Mouse (Mus musculus) neutrophil, adult 5-6 weeks (primary cell): ENCODE results near the gene Gnat1. TPM values are rescaled to one million over a fixed set of nuclear protein-coding genes. Genes with fewer than 3 reads are reported as not detected.
A peak's percentile ranks its signal among the peaks of the same experiment; 100 is the strongest.

Experiments used
- ATAC-seq: fragments of 151-379, 151-347 bp; 2 replicates; pipeline ENCODE4 v1.8.0; 2017; ENCODE audit warnings: mild to moderate bottlenecking, moderate TSS enrichment; ENCODE audit not compliant: insufficient number of reproducible peaks, poor library complexity, low FRiP score, severe bottlenecking; ENCODE audit errors: extremely low read depth
- total RNA-seq: library from RNA; stranded (forward); fragments of 200-1000 nt; gene quantifications from 2 replicates; pipeline ENCODE4 v1.2.3, GENCODE M21; 2017

Gnat1 gene
- total RNA-seq, 1 experiment from 2014 or later, result not detected

GRCm38 (mm10) chr9:107654585-107654984 lies 24.9 kb downstream of the Gnat1 start:
- no peak for ATAC-seq

- ATAC-seq, result no peak
Measured at GRCm38 (mm10) chr9:107653474-107653873, 26.0 kb downstream of the Gnat1 start.

- ATAC-seq, result no peak
Measured at GRCm38 (mm10) chr9:107650708-107651481, 28.6 kb downstream of the Gnat1 start.

GRCm38 (mm10) chr9:107650225-107650624 lies 29.3 kb downstream of the Gnat1 start:
- no peak for ATAC-seq

GRCm38 (mm10) chr9:107648767-107649166 lies 30.7 kb downstream of the Gnat1 start:
- ATAC-seq, result no peak

- no peak for ATAC-seq
Measured at GRCm38 (mm10) chr9:107646975-107647374, 32.5 kb downstream of the Gnat1 start.

- ATAC-seq, result peak; percentile 57; the same call in 1 of the 2 replicates
Measured at GRCm38 (mm10) chr9:107645577-107645976, 33.9 kb downstream of the Gnat1 start.

- no peak for ATAC-seq
Measured at GRCm38 (mm10) chr9:107645153-107645510, 34.4 kb downstream of the Gnat1 start.

- peak; percentile 64 for ATAC-seq
Measured at GRCm38 (mm10) chr9:107644495-107645152, 34.9 kb downstream of the Gnat1 start.

GRCm38 (mm10) chr9:107643544-107644214 lies 35.8 kb downstream of the Gnat1 start:
- ATAC-seq, result no peak

GRCm38 (mm10) chr9:107641666-107642065 lies 37.8 kb downstream of the Gnat1 start:
- no peak for ATAC-seq

GRCm38 (mm10) chr9:107640257-107640772 lies 39.2 kb downstream of the Gnat1 start:
- peak; percentile 67 for ATAC-seq

- ATAC-seq, result no peak
Measured at GRCm38 (mm10) chr9:107637070-107637469, 42.4 kb downstream of the Gnat1 start.

- ATAC-seq, result peak; percentile 89
Measured at GRCm38 (mm10) chr9:107635279-107636028, 44.1 kb downstream of the Gnat1 start, which contains the start of gene Gnai2. TSS of gene Gnai2 (minus strand) at chr9:107635367.

- 0 out of 2 replicates have a peak, but pooled peaks have one; percentile 0 for ATAC-seq
Measured at GRCm38 (mm10) chr9:107634406-107635278, 44.9 kb downstream of the Gnat1 start.

GRCm38 (mm10) chr9:107633661-107634405 lies 45.7 kb downstream of the Gnat1 start:
- no peak for ATAC-seq

GRCm38 (mm10) chr9:107633091-107633660 lies 46.3 kb downstream of the Gnat1 start:
- ATAC-seq, result peak; percentile 39
